Mouse (Mus musculus) thymus, adult 2 months (tissue): ENCODE data around the gene Sdcbp2.

ENCODE experiments used
- CTCF ChIP-seq: fragments of 200-500 bp; IDR thresholded peaks from 2 replicates; pipeline ENCODE4 v1.5.1; 2012; ENCODE audit warnings: mild to moderate bottlenecking, control low read depth, low read length, moderate library complexity, borderline replicate concordance; ENCODE audit not compliant: control insufficient read depth, poor library complexity, insufficient read depth; ENCODE audit errors: extremely low read depth
- POLR2A ChIP-seq: fragments of 200-500 bp; IDR thresholded peaks from 2 replicates; pipeline ENCODE4 v1.6.1; 2012; ENCODE audit warnings: mild to moderate bottlenecking, low read length, control low read depth, moderate library complexity; ENCODE audit not compliant: control insufficient read depth, poor library complexity, insufficient read depth; ENCODE audit errors: extremely low read depth

DNA sequence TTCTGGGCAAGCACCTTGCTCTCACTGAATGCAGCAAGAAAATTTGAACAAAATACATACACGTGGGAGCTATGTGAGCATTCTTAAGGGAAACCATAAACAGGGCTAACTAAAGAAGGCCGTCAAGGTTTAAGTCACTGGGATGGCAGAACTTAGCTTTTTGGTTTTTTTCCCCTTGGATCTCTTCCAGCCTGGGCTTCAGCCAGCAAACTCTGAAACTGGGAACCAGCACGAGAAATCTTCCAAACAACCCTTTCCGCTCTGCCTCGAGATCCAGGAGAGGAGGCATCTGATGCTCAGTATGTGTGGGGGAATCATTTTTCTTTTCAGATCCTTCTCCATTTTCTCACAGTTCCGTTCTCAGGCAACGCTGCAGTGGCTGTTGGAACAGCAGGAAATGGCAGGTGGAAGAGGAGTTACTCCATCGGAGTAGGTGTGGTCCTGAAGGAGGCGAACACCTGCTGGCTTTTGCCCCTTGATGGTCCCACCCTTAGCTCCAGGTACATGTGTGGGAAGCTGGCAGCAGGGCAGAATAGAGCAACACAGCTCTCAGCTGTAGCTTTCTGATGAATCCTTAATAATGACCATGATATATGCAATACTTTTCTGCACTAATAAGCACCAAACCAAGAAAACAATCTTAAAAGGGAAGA is 63.1 kb downstream of the Sdcbp2 start:
- TF ChIP-seq CTCF (no peak), POLR2A (no peak)
